Mouse (Mus musculus) hindbrain, embryonic 13.5 days (tissue): ENCODE measurements at regions not wholly inside any gene's neighbourhood (a gene's known extent, or its start where the extent isn't known, plus 50 kb on each side); places are given as distances from the start of the nearest gene placed in this dataset. TPM values are rescaled to one million over a fixed set of nuclear protein-coding genes. Genes with fewer than 3 reads are reported as not detected.

Experiments used
- ATAC-seq: fragments of 200-750 bp; cut with Nextera tagmentation; 2 replicates; pipeline ENCODE4 v1.8.0; 2017; ENCODE audit warnings: moderate TSS enrichment; ENCODE audit not compliant: low FRiP score
- H3K27ac ChIP-seq: fragments of 300-500 bp; sonication (generic); 2 replicates; pipeline ENCODE4 v1.5.1; 2015; ENCODE audit warnings: inconsistent platforms, mild to moderate bottlenecking, moderate library complexity
- H3K27me3 ChIP-seq: fragments of 300-500 bp; sonication (generic); 2 replicates; pipeline ENCODE4 v1.6.1; 2015; ENCODE audit warnings: mild to moderate bottlenecking, inconsistent platforms
- H3K36me3 ChIP-seq: fragments of 300-500 bp; sonication (generic); 2 replicates; pipeline ENCODE4 v1.6.1; 2015; ENCODE audit warnings: mild to moderate bottlenecking, inconsistent platforms
- H3K4me1 ChIP-seq: fragments of 300-500 bp; sonication (generic); replicated peaks from 2 replicates; pipeline ENCODE4 v1.6.1; 2015; ENCODE audit warnings: inconsistent platforms
- H3K4me2 ChIP-seq: fragments of 300-500 bp; sonication (generic); 2 replicates; pipeline ENCODE4 v1.6.1; 2015; ENCODE audit warnings: inconsistent platforms, mild to moderate bottlenecking, moderate library complexity
- H3K4me3 ChIP-seq: fragments of 300-500 bp; sonication (generic); 2 replicates; pipeline ENCODE4 v1.5.1; 2015; ENCODE audit warnings: mild to moderate bottlenecking, inconsistent platforms
- H3K9ac ChIP-seq: fragments of 300-500 bp; sonication (generic); 2 replicates; pipeline ENCODE4 v1.6.1; 2015; ENCODE audit warnings: mild to moderate bottlenecking, inconsistent platforms
- H3K9me3 ChIP-seq: fragments of 300-500 bp; sonication (generic); 2 replicates; pipeline ENCODE4 v1.6.1; 2016; ENCODE audit warnings: inconsistent platforms
- WGBS: fragments of 180-500 bp; shearing (Covaris S2); methylation state at CpG from one replicate; pipeline ENCODE4 v1.1.7; 2015; 5-methylcytosine and 5-hydroxymethylcytosine counted together
- microRNA-seq: library from miRNA; unstranded; fragments of <30 nt; microRNA quantifications from one replicate; pipeline ENCODE4, GENCODE M21; 2016

DNA sequence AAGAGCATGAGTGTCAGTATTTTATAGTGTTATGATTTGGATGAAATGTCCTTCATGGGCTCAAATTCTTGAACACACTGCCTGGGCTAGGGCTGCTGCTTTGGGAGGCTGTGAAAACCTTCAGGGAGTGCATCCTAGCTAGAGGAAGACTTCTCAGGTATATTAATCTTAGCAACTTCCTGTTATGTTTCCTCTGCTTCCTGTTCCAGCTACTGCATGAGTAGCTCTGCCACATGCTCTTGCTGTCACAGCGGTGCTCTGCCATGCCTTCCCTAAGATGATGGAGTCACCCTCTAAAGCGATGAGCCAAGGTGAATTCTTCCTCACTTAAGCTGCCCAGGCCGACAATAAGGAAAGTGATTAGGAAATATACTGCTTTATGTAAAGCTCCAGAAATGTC lies 60.1 kb upstream of the Pitrm1 start:
- H3K4me3 ChIP-seq = no peak overlapping the region
- no peak for ATAC-seq
- no peak overlapping the region for H3K4me2 ChIP-seq
- H3K9ac ChIP-seq = no peak overlapping the region
- 92% methylated on average over 3 of the region's 3 CpGs for WGBS
- H3K27me3 ChIP-seq = no peaks in the 10 kb centered on the region
- no peaks in the 10 kb centered on the region for H3K4me1 ChIP-seq
- H3K9me3 ChIP-seq = no peaks in the 10 kb centered on the region
- no peak overlapping the region for H3K27ac ChIP-seq
- no peaks in the 10 kb centered on the region for H3K36me3 ChIP-seq

DNA sequence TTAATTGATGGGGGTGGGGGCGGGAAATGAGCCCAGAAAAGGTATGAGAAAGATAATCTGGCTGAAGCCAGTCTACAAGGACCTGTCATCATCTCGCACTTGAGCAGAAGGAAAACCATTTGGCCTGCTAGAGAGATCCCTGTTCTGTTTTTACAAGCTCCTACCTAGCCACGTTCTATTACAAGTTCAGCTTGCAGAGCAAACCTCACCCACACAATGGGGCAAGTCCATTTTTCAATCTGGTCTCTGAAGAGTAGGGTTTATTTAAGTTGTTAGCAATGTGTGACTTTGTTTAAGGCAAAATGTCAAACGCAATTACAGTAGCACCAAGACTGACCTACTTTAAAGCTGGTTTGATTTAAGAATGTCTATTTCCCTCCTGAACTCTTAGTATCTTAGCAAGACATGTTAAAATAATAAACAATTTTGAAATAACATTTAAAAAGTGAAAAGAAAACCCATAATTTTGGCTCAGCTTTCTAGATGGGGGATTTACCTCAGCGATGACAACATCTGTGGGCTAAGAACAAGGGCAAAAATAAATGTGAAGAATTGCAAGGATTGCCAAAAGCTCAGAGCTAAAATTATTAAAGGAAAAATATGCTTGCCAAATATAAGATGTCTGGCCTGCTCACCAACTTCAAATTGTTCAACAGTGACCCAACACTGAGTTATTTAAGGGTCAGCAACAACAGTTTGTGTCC lies 54.9 kb upstream of the Pitrm1 start:
- Histone ChIP-seq H3K9me3 (no peaks in the 10 kb centered on the region), H3K4me2 (no peak overlapping the region), H3K36me3 (no peaks in the 10 kb centered on the region), H3K4me1 (no peaks in the 10 kb centered on the region), H3K4me3 (no peak overlapping the region), H3K27me3 (no peaks in the 10 kb centered on the region), H3K27ac (no peak overlapping the region), H3K9ac (no peak overlapping the region)
- WGBS = 80% methylated on average over 5 of the region's 5 CpGs
- no peak for ATAC-seq

Small RNAs in the stretch of these regions (microRNA-seq; reads per million reads assigned to microRNA genes)
- gene Gm26259 = not detected
